Mouse (Mus musculus) stomach, postnatal 0 days (tissue): ENCODE data around the gene Qtrt2. TPM values are rescaled to one million over a fixed set of nuclear protein-coding genes. Genes with fewer than 3 reads are reported as not detected.
A peak's percentile ranks its signal among the peaks of the same experiment; 100 is the strongest.

ENCODE experiments used
- ATAC-seq: fragments of 200-750 bp; cut with Nextera tagmentation; 2 replicates; pipeline ENCODE4 v1.8.0; 2017; ENCODE audit not compliant: low FRiP score, low TSS enrichment
- DNase-seq: peaks from one replicate; pipeline ENCODE4 v3.0.0-alpha.2; 2016; ENCODE audit warnings: low spot score
- H3K27ac ChIP-seq: fragments of 300-500 bp; sonication (generic); replicated peaks from 2 replicates; pipeline ENCODE4 v1.5.1; 2014; ENCODE audit warnings: mild to moderate bottlenecking, control low read depth
- H3K27me3 ChIP-seq: fragments of 300-500 bp; sonication (generic); 2 replicates; pipeline ENCODE4 v1.6.1; 2014; ENCODE audit warnings: low read length; ENCODE audit not compliant: control insufficient read depth, insufficient read depth
- H3K36me3 ChIP-seq: fragments of 300-500 bp; sonication (generic); 2 replicates; pipeline ENCODE4 v1.6.1; 2014; ENCODE audit warnings: low read length, mixed read lengths; ENCODE audit not compliant: control insufficient read depth, insufficient read depth
- H3K4me1 ChIP-seq: fragments of 300-500 bp; sonication (generic); replicated peaks from 2 replicates; pipeline ENCODE4 v1.6.1; 2014; ENCODE audit warnings: antibody characterized with exemption; ENCODE audit not compliant: control insufficient read depth, insufficient read depth
- H3K4me2 ChIP-seq: fragments of 300-500 bp; sonication (generic); replicated peaks from 2 replicates; pipeline ENCODE4 v1.6.1; 2014; ENCODE audit warnings: low read depth, mild to moderate bottlenecking, control low read depth, moderate library complexity
- H3K4me3 ChIP-seq: fragments of 300-500 bp; sonication (generic); 2 replicates; pipeline ENCODE4 v1.5.1; 2014; ENCODE audit warnings: low read depth, low read length, control low read depth
- H3K9ac ChIP-seq: fragments of 300-500 bp; sonication (generic); 2 replicates; pipeline ENCODE4 v1.6.1; 2014; ENCODE audit warnings: mild to moderate bottlenecking, low read length, control low read depth, mixed read lengths
- H3K9me3 ChIP-seq: fragments of 300-500 bp; sonication (generic); 2 replicates; pipeline ENCODE4 v1.6.1; 2016; ENCODE audit warnings: low read length; ENCODE audit not compliant: control insufficient read depth
- CTCF ChIP-seq: IDR thresholded peaks from 2 replicates; pipeline ENCODE4 v1.5.1; 2016; ENCODE audit warnings: antibody characterized with exemption, low read depth, mild to moderate bottlenecking, moderate library complexity
- EP300 ChIP-seq: optimal IDR thresholded peaks from 2 replicates; pipeline ENCODE3; 2016; ENCODE audit warnings: antibody characterized with exemption
- WGBS: fragments of 180-500 bp; shearing (Covaris S2); extraction: QIAGEN DNeasy Blood & Tissue Kit; methylation state at CpG from one replicate; pipeline ENCODE4 v1.1.7; 2014; 5-methylcytosine and 5-hydroxymethylcytosine counted together
- polyA plus RNA-seq: library from polyadenylated mRNA; unstranded; fragments of >200 nt; fragmentation: Nextera tagmentation; extraction: Ambion mirVana; gene quantifications from 2 replicates; pipeline ENCODE4 v1.2.1, GENCODE M21; 2015

Qtrt2 gene
- polyA plus RNA-seq, 1 experiment from 2014 or later, result 10.9 TPM

GRCm38 (mm10) chr16:43900138-43900537, 26.5 kb downstream of the Qtrt2 start:
- Histone ChIP-seq H3K9me3 (no peaks in the 10 kb centered on the region), H3K27ac (no peak overlapping the region), H3K27me3 (no peaks in the 10 kb centered on the region), H3K36me3 (no peaks in the 10 kb centered on the region), H3K9ac (no peak overlapping the region), H3K4me2 (no peak overlapping the region), H3K4me3 (no peak overlapping the region), H3K4me1 (no peaks in the 10 kb centered on the region)
- ATAC-seq (no peak), DNase-seq (no peak)
- WGBS, result 68% methylated on average over 4 of the region's 4 CpGs
- TF ChIP-seq EP300, result no peak
- no peak for TF ChIP-seq CTCF

GRCm38 (mm10) chr16:43894501-43894900, 32.1 kb downstream of the Qtrt2 start:
- no peak overlapping the region for H3K27ac ChIP-seq
- H3K27me3 ChIP-seq, result no peaks in the 10 kb centered on the region
- no peak overlapping the region for H3K4me2 ChIP-seq
- H3K4me3 ChIP-seq, result no peak overlapping the region
- H3K4me1 ChIP-seq, result no peaks in the 10 kb centered on the region
- no peak overlapping the region for H3K9ac ChIP-seq
- no peaks in the 10 kb centered on the region for H3K9me3 ChIP-seq
- no peak for TF ChIP-seq EP300
- TF ChIP-seq CTCF, result no peak
- ATAC-seq (no peak), DNase-seq (no peak)
- no peaks in the 10 kb centered on the region for H3K36me3 ChIP-seq
- WGBS, result 86% methylated on average over 8 of the region's 8 CpGs

DNA sequence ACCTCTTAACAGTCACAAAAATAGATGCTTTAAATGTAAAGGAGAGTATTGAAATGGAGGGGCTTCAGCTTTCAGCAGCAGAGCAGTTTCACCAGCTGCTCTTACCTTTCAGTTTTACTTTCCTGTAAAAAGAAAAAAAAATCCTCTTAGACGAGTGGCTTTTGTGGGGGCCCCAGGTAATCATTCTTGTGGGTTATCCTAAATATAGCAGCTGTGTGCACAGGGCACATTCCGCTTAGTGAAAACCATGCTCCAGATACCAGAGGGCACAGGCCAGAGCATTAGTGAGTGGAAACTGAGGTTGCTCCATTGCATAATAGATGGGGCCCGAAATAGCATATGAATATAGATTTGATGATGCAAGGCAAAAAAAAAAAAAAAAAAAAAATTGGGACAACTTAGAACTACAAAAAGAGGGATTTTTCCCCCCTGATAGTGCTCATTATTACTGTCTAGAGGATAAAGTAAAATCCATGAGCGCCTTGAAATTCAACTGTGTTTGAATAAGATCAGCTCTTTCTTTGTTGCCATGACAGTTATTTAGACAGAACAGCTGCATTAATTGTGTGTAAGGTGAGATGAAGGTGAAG, 35.8 kb downstream of the Qtrt2 start:
- H3K9ac ChIP-seq, result no peak overlapping the region
- no peaks in the 10 kb centered on the region for H3K36me3 ChIP-seq
- no peak overlapping the region; the same call in 1 of the 2 replicates for H3K4me2 ChIP-seq
- H3K4me1 ChIP-seq, result no peaks in the 10 kb centered on the region; the same call in 1 of the 2 replicates
- no peak overlapping the region for H3K4me3 ChIP-seq
- no peak overlapping the region for H3K27ac ChIP-seq
- no peaks in the 10 kb centered on the region for H3K27me3 ChIP-seq
- 60% methylated on average over 4 of the region's 4 CpGs for WGBS
- DNase-seq (no peak), ATAC-seq (no peak)
- TF ChIP-seq CTCF, result no peak
- TF ChIP-seq EP300, result no peak
- no peaks in the 10 kb centered on the region for H3K9me3 ChIP-seq

DNA sequence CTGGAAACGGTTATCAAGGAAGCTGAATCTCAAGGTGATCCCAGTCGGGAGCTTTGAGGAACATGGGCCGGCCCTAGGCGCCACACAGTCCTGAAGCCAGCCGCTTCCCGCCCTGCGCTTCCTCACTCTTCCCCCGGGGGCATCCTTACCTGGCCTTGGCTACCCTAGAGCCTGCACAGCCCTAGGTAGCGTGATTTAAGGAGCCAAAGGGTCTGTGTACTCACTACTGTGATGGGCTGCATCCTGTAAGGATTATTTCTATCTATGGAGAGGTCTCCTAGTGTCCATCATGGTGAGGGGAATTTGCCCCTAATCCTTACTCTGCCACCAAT, 36.6 kb downstream of the Qtrt2 start:
- Histone ChIP-seq H3K9ac (peak overlapping the region; percentile 88), H3K36me3 (no peaks in the 10 kb centered on the region), H3K4me2 (peak overlapping the region; percentile 61), H3K27ac (peak overlapping the region; percentile 74), H3K9me3 (no peaks in the 10 kb centered on the region), H3K4me1 (no peaks in the 10 kb centered on the region; the same call in 1 of the 2 replicates), H3K4me3 (peak overlapping the region; percentile 69), H3K27me3 (no peaks in the 10 kb centered on the region)
- DNase-seq (no peak), ATAC-seq (peak; percentile 98)
- TF ChIP-seq EP300 (no peak), CTCF (peak; percentile 69)
- WGBS, result under 1% methylated on average over 9 of the region's 9 CpGs

DNA sequence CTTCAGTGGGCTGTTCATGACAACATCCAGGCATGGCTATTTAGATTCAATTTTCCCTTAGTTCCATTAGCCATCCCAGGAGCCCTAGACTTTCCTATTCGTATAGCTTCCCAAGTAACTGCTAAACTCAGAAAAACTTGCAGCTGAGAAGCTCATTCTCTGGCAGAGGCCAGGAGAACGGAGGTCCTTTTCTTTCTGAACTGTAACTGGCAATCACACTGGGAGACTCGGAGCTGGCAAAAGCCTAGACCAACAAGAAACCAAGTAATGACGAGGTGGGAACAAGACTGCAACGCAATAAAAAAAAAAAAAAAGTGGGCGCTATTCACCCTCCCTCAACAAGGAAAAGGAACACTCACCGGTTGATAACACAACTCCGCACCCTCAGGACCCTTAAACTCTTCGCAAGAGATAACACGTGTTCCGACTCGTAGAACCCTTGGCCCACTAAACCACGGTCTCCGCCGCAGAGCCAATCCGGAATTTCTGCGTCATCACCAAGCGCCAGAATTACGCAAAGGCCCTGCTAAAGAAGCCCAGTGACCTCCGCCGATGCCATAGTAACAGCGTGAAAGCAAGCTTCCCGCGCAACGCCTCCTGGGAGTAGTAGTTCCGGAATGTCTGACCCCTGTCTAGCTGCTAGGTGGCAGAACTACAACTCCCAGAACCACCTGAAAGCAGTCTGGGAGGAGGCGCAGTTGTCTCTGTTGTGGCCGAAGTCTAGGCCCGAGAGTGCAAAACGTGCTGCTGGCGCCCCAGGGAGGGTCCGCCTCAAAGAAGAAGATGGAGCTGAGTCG, 37.2 kb downstream of the Qtrt2 start, which contains the start of gene Ccdc191:
Ccdc191 (plus strand) TSS at position 593 of the 797 bp plus-strand sequence.
- H3K27ac ChIP-seq, result peak within 1 kb of the TSS; percentile 74
- peak within 1 kb of the TSS; percentile 61 for H3K4me2 ChIP-seq
- H3K9me3 ChIP-seq, result no peaks in the 10 kb centered on the region
- WGBS, result under 1% methylated on average over 32 of the region's 33 CpGs
- no peak for TF ChIP-seq CTCF
- no peak for TF ChIP-seq EP300
- DNase-seq (peak; percentile 99), ATAC-seq (peak; percentile 100)
- H3K9ac ChIP-seq, result peak within 1 kb of the TSS; percentile 88
- no peaks in the 10 kb centered on the region for H3K36me3 ChIP-seq
- H3K27me3 ChIP-seq, result no peaks in the 10 kb centered on the region
- H3K4me1 ChIP-seq, result no peaks in the 10 kb centered on the region; the same call in 1 of the 2 replicates
- peak within 1 kb of the TSS; percentile 69 for H3K4me3 ChIP-seq

DNA sequence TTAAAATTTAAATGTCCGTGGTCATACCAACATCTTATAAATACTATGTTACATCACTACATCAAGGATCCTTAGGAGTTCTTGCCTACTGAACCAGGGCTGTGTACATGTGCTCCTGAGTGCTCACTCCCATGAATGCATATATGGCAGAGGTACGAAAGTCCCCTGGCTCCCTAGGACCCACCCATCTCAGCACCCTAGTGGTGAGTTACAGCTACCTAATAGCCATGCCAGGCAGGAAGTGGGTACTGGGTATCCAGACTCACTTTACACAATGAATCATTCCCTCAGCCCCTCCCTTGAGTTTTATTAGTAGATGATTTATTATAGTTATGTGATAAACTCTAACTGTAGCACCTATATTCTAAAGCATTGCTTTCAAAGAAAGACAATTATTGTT, 44.3 kb downstream of the Qtrt2 start:
- H3K27me3 ChIP-seq, result no peaks in the 10 kb centered on the region
- 0 out of 2 replicates have a peak, but pooled peaks cover 3% of the 10 kb centered on the region for H3K36me3 ChIP-seq
- no peaks in the 10 kb centered on the region for H3K9me3 ChIP-seq
- no peak overlapping the region for H3K9ac ChIP-seq
- no peaks in the 10 kb centered on the region for H3K4me1 ChIP-seq
- H3K4me2 ChIP-seq, result no peak overlapping the region
- DNase-seq (no peak), ATAC-seq (peak; percentile 60; the same call in 1 of the 2 replicates)
- TF ChIP-seq EP300 (no peak), CTCF (0 out of 2 replicates have a peak, but pooled peaks have one; percentile 12)
- no peak overlapping the region for H3K27ac ChIP-seq
- whole genome bisulfite sequencing, result 94% methylated on average over 2 of the region's 2 CpGs
- H3K4me3 ChIP-seq, result no peak overlapping the region
